Mouse (Mus musculus): ENCODE results near the gene Gm9040. TPM values are rescaled to one million over a fixed set of nuclear protein-coding genes. Genes with fewer than 3 reads are reported as not detected.
"Not testable (repeated sequence)": the region's sequence is repeated elsewhere in the genome, so short reads cannot be mapped to it uniquely, and the experiment has no call there.

The Gm9040 gene
- not detected for total RNA-seq (2021)
- long read RNA-seq, experiment 1: 0 reads
- long read RNA-seq, experiment 2: 0 reads

DNA sequence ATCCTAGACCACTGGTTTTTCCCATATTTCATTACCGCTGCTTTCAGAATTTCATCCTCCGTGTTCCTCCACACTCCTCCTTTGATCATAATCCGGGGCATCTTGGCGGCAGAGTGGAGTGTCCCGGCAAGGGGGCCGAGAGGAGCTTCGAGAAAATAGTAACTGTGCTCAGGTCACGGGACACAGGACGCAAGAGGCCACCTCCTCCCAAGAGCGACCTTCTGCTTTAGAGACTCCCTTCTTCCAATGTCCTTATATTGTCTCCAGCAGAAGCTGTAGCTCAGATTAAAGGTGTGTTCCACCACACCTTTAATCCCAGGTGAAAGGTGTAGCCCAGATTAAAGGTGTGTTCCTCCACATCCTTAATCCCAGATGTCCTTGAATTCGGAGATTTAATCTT is at the start of gene Gm9040:
Gene Gm9040, minus strand, starts transcription at position 101 of the 400 bp plus-strand sequence.
- intact Hi-C loops (cut with DNase I); DNase-seq: not testable (repeated sequence)

DNA sequence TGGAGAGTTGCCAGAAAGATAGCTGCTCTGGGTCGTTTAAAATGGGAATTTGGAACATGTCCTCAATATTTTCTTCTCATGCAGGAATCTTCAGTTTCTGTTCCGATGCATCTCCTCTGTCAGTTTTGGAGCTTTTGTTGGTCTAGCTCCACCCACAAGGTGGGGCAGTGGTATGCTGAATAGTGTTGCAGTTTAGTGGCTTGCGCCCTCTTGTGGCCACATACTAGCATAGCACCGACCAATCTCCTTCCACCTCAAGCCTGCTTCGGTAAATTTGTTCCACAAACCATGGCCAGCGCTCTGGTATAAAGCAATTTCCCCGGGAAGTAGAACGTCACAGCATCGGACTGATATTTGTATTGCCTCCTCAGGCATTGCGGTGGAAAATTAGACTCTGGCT is 43.7 kb upstream of the Gm9040 start:
- peak; percentile 79 to 85 for DNase-seq
- intact Hi-C loops (cut with DNase I): no loop called here

DNA sequence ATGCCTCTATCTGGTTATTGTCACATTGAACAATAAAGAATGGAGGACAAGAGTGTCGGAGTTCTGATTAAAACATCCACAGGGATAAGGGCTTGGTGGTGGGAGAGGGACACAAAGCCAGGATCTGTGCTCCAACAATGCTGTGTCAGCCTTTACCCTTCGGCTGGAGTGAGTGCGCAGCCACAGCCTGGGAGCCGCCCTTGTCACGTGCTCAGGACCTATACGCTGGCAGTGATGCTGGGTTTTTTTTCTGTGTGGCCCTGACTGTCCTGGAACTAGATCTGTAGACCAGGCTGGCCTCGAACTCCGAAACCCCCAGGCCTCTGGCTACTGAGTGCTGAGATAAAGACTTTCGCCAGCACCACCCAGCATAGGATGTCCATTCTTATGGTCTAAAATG is 42.7 kb upstream of the Gm9040 start:
- intact Hi-C loops (cut with DNase I): no loop called here
- no peak for DNase-seq

DNA sequence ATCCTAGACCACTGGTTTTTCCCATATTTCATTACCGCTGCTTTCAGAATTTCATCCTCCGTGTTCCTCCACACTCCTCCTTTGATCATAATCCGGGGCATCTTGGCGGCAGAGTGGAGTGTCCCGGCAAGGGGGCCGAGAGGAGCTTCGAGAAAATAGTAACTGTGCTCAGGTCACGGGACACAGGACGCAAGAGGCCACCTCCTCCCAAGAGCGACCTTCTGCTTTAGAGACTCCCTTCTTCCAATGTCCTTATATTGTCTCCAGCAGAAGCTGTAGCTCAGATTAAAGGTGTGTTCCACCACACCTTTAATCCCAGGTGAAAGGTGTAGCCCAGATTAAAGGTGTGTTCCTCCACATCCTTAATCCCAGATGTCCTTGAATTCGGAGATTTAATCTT is 27.2 kb upstream of the Gm9040 start, which contains the start of gene Gm9049:
Gene Gm9049, minus strand, starts transcription at position 101 of the 400 bp plus-strand sequence.
- intact Hi-C loops (cut with DNase I); DNase-seq: not testable (repeated sequence)

DNA sequence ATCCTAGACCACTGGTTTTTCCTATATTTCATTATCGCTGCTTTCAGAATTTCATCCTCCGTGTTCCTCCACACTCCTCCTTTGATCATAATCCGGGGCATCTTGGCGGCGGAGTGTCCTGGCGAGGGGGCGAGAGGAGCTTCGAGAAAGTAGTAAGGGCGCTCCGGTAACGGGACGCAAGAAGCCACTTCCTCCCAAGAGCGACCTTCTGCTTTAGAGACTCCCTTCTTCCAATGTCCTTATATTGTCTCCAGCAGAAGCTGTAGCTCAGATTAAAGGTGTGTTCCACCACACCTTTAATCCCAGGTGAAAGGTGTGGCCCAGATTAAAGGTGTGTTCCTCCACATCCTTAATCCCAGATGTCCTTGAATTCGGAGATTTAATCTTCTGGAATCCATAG is 21.8 kb upstream of the Gm9040 start, which contains the start of gene Gm9048:
Gene Gm9048, minus strand, starts transcription at position 101 of the 400 bp plus-strand sequence.
- intact Hi-C loops (cut with DNase I); DNase-seq: not testable (repeated sequence)

DNA sequence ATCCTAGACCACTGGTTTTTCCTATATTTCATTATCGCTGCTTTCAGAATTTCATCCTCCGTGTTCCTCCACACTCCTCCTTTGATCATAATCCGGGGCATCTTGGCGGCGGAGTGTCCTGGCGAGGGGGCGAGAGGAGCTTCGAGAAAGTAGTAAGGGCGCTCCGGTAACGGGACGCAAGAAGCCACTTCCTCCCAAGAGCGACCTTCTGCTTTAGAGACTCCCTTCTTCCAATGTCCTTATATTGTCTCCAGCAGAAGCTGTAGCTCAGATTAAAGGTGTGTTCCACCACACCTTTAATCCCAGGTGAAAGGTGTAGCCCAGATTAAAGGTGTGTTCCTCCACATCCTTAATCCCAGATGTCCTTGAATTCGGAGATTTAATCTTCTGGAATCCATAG is 16.4 kb upstream of the Gm9040 start, which contains the start of gene Gm9046:
Gene Gm9046, minus strand, starts transcription at position 101 of the 400 bp plus-strand sequence.
- intact Hi-C loops (cut with DNase I); DNase-seq: not testable (repeated sequence)

DNA sequence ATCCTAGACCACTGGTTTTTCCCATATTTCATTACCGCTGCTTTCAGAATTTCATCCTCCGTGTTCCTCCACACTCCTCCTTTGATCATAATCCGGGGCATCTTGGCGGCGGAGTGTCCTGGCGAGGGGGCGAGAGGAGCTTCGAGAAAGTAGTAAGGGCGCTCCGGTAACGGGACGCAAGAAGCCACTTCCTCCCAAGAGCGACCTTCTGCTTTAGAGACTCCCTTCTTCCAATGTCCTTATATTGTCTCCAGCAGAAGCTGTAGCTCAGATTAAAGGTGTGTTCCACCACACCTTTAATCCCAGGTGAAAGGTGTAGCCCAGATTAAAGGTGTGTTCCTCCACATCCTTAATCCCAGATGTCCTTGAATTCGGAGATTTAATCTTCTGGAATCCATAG is 11.0 kb upstream of the Gm9040 start, which contains the start of gene Gm9045:
Gene Gm9045, minus strand, starts transcription at position 101 of the 400 bp plus-strand sequence.
- intact Hi-C loops (cut with DNase I); DNase-seq: not testable (repeated sequence)

DNA sequence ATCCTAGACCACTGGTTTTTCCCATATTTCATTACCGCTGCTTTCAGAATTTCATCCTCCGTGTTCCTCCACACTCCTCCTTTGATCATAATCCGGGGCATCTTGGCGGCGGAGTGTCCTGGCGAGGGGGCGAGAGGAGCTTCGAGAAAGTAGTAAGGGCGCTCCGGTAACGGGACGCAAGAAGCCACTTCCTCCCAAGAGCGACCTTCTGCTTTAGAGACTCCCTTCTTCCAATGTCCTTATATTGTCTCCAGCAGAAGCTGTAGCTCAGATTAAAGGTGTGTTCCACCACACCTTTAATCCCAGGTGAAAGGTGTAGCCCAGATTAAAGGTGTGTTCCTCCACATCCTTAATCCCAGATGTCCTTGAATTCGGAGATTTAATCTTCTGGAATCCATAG is 5.5 kb upstream of the Gm9040 start, which contains the start of gene Gm9044:
Gene Gm9044, minus strand, starts transcription at position 101 of the 400 bp plus-strand sequence.
- DNase-seq; intact Hi-C loops (cut with DNase I): not testable (repeated sequence)

DNA sequence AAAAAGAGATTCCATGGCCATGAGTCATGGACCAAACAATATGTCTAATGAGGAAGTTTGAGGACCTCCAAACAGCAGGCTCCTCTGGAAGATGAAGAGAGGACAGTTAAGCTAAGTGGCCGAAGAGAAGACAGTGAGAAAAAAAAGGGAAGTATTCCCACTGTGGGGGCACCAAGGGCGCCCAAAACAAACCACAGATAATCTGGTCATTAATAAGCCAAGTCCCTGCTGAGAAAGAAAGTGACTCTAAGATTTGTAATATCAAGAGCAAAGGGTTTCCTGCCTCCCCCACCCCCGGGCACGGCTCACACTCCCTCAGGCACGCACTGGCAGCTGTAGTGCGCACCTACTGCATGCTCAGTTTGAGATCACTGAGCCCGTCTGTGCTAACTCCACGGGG is 7.7 kb downstream of the Gm9040 start:
- intact Hi-C loops (cut with DNase I): no loop called here
- no peak for DNase-seq

DNA sequence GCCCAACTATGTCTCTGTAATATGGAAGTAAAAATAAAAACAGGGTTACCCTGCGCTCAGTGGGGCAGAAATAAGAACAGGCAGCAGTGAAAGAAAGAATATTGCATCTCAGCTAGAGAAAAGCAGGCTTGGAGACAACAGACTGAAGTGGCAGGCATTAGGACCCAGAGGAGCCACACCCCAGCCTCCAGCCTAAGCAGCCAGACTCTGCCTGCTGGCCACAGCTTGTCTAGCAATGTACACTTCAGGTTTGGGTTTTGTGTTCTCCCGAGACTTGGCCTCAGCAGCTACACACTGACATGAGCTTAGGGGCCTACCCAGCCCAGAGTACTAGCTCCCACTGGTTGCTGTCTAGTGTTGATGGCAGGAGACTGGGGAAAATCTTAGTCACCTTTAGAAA is 24.6 kb downstream of the Gm9040 start:
- DNase-seq; intact Hi-C loops (cut with DNase I): not testable (repeated sequence)

DNA sequence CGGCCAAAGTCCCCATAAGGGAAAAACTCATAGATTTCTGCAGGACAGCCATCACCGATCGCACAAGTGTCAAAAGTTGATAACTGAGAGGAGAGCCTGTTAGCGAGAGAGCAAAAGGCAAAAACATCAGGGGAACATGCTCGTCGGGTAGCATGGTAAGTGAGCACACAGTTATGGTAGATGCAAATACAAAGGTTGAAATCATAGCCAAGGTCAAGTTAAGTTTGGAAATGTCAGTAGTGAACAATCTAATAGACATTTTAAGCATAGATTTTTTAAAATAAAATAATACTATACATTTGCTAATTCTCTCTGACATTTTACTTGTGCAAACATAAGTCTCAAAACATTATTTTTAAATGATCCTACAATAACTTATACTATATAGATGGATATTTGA is 31.8 kb downstream of the Gm9040 start, which contains the start of gene Iltifb:
Gene Iltifb, minus strand, starts transcription at position 101 of the 400 bp plus-strand sequence.
- no peak for DNase-seq
- intact Hi-C loops (cut with DNase I): no loop called here

DNA sequence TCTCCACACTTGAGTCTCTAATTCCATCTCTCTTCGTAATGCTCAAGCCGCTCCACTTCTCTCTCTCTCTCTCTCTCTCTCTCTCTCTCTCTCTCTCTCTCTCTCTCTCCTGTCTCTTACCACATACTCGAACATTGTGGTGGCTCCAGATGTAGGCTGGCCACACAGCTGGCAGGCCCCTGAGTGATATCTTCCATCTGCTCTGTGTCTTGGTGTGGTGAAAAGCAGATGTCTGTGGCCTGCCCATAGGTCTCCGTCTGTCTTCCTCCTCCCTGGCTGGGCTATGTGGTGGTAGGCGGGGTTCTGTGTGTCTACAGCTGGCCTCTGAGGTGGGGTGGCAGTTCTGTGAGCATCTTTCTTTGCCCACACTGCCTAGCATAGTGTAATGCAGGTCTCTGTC is 43.8 kb downstream of the Gm9040 start:
- intact Hi-C loops (cut with DNase I); DNase-seq: not testable (repeated sequence)

DNA sequence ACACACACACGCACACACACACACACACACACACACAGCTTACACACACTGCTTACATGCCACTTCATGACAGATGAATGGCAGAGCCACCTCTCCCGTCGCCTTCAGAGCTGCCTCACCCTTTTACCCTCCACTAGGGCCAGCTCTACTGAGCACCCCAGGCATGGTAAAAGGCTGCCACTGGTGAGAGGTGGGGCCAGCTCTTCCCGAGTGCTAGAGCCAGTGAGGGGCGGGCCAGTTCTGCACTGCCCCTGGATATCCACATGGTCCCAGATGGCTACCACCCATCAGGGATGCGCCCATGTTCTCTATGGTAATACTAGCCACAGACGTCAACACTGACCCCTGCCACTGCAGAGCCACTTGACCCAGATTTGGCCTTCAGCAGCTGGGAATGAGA is 44.2 kb downstream of the Gm9040 start:
- DNase-seq; intact Hi-C loops (cut with DNase I): not testable (repeated sequence)

DNA sequence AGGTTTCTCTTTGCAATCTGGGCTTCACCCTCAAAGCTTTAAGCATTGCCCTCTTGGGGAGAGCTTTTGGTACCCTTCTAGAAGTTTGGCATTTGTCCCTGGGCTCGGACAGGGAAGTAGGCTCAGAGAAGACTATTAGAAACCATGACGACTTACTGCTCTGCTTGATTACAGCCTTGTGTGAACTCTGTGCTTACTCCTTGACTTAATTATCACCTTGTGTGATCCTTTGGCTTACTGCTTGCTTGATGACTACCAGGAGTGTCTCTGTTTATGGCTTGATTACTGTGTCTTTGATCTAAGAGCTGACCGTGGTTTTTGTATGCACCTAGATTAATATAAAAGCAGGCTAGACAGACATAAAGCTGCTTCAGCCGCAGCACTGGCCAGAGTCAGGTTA is 48.7 kb downstream of the Gm9040 start:
- DNase-seq; intact Hi-C loops (cut with DNase I): not testable (repeated sequence)

Other genes starting within 250 kb of the Gm9040 start
- 1 to 10 TPM; 4.5 to 5.2 TPM for gene Mdm1, start 185.2 kb downstream of the Gm9040 start, total RNA-seq (2021)
- gene Il22, start 122.0 kb downstream of the Gm9040 start, total RNA-seq (2021): not detected
- gene Gm32717, start 86.2 kb downstream of the Gm9040 start, total RNA-seq (2021): under 1 TPM; 0.43 to 0.59 TPM
- under 1 TPM; 0.43 to 0.59 TPM for gene Gm32802, start 68.3 kb downstream of the Gm9040 start, total RNA-seq (2021)
- gene Iltifb, start 31.9 kb downstream of the Gm9040 start, total RNA-seq (2021): not detected
- not detected for gene Gm9044, start 5.4 kb upstream of the Gm9040 start, total RNA-seq (2021)
- not detected for gene Gm9045, start 10.9 kb upstream of the Gm9040 start, total RNA-seq (2021)
- gene Gm9046, start 16.3 kb upstream of the Gm9040 start, total RNA-seq (2021): not detected
- not detected for gene Gm9048, start 21.7 kb upstream of the Gm9040 start, total RNA-seq (2021)
- not detected for gene Gm9049, start 27.1 kb upstream of the Gm9040 start, total RNA-seq (2021)
- not detected for gene Ifng, start 114.1 kb upstream of the Gm9040 start, total RNA-seq (2021)

Measured in heart, postnatal 14 days (tissue).